Mouse (Mus musculus) ES-E14 (cell line): ENCODE data around the gene Hoxd12. TPM values are rescaled to one million over a fixed set of nuclear protein-coding genes. Genes with fewer than 3 reads are reported as not detected.

Experiments
- DNase-seq: peaks from one replicate; pipeline ENCODE4 v3.0.0-alpha.2; 2013; ENCODE audit warnings: low read depth, low spot score
- H3K27ac ChIP-seq: 2 replicates; pipeline ENCODE4 v1.5.1; 2012; ENCODE audit warnings: low read depth, mild to moderate bottlenecking, low read length, moderate library complexity, mixed read lengths; ENCODE audit not compliant: poor library complexity, insufficient read depth, severe bottlenecking
- H3K36me3 ChIP-seq: 2 replicates; pipeline ENCODE4 v1.6.1; 2012; ENCODE audit warnings: mild to moderate bottlenecking, low read length, moderate library complexity, mixed read lengths; ENCODE audit not compliant: control insufficient read depth, poor library complexity, insufficient read depth, severe bottlenecking
- H3K4me1 ChIP-seq, 2 experiments: fragments of 150-350 bp in 1 of 2; sonication (generic) in 1 of 2; 2 replicates each; pipeline ENCODE4 v1.6.1; 2012; ENCODE audit warnings: low read length in 2 of 2, mild to moderate bottlenecking in 1 of 2, mixed read lengths in 1 of 2; ENCODE audit not compliant: control insufficient read depth in 2 of 2, insufficient read depth in 2 of 2, poor library complexity in 1 of 2
- H3K4me3 ChIP-seq, 2 experiments: fragments of 150-350 bp in 1 of 2; sonication (generic) in 1 of 2; 2 replicates each; pipeline ENCODE4 v1.5.1; 2012; ENCODE audit warnings: low read length in 2 of 2, low read depth in 1 of 2, mild to moderate bottlenecking in 1 of 2, mixed read lengths in 1 of 2; ENCODE audit not compliant: insufficient read depth in 1 of 2, poor library complexity in 1 of 2, severe bottlenecking in 1 of 2
- H3K9ac ChIP-seq: 2 replicates; pipeline ENCODE4 v1.6.1; 2012; ENCODE audit warnings: low read depth, mild to moderate bottlenecking, low read length, mixed read lengths; ENCODE audit not compliant: poor library complexity, insufficient read depth, severe bottlenecking
- H3K9me3 ChIP-seq: fragments of 150-350 bp; sonication (generic); 2 replicates; pipeline ENCODE4 v1.6.1; 2012; ENCODE audit warnings: low read depth, mild to moderate bottlenecking, low read length; ENCODE audit not compliant: control insufficient read depth, insufficient read depth
- CHD2 ChIP-seq: IDR thresholded peaks from 2 replicates; pipeline ENCODE4 v1.6.1; 2014; ENCODE audit warnings: mild to moderate bottlenecking, low read depth, low read length, inconsistent platforms
- HCFC1 ChIP-seq: IDR thresholded peaks from 2 replicates; pipeline ENCODE4 v1.6.1; 2012; ENCODE audit warnings: low read length, inconsistent platforms, borderline replicate concordance; ENCODE audit not compliant: insufficient read depth
- MAFK ChIP-seq: IDR thresholded peaks from 2 replicates; pipeline ENCODE4 v1.6.1; 2014; ENCODE audit warnings: mild to moderate bottlenecking, low read depth, low read length, inconsistent platforms; ENCODE audit not compliant: insufficient read depth
- ZC3H11A ChIP-seq: IDR thresholded peaks from 2 replicates; pipeline ENCODE4 v1.6.1; 2012; ENCODE audit warnings: low read depth, mild to moderate bottlenecking, inconsistent platforms, low read length, borderline replicate concordance
- ZNF384 ChIP-seq: IDR thresholded peaks from 2 replicates; pipeline ENCODE4 v1.6.1; 2012; ENCODE audit warnings: low read depth, low read length, inconsistent platforms
- in situ Hi-C, 2 experiments: fragments of 600-800 bp; cut with MboI; formaldehyde crosslinking; loops; one replicate each; pipeline ENCODE4 v1.15.1; 2025; ENCODE audit warnings: low sequenced_read_pairs in 2 of 2, inconsistent platforms in 1 of 2; ENCODE audit not compliant: unreplicated experiment in 2 of 2
- total RNA-seq: library from RNA; depleted of rRNA; stranded (reverse); fragments of 300-350 nt; gene quantifications from 2 replicates; pipeline ENCODE4 v1.2.3, GENCODE M21; 2012

The Hoxd12 gene
- total RNA-seq, 1 experiment = not detected

DNA sequence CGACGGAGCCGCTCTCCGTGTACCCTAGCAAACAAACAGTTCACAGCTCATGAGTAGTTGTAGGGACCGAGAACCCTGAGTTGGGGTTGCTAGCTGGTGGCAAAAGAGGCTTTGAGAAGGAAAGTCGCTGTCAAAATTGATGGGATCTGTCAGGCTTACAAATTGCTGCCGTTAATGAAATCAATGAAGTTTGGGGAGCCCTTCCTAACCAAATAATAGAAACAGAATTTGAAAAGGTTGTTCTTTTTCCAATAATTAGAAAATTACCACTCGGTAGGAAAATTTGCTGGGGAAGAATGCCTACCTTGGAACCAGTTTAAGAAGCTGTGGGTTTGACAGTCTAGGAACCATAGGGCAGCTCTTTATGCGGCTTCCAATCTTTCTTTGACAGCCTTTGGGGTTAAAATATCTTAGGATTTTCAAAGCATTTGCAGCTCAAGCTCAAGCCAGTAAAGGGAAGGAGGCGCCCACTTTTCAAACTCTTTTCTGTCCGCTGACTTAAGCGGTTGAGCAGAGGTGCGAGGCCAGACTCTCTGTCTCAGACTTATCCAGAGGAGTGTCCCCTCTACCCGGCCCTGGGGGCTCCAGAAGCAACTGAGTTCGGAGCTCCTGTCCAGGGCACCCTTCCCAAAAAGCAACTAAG is 16.7 kb upstream of the Hoxd12 start:
- in situ Hi-C loops = loop anchor here (25.0 kb wide), 2 partner anchors 596 to 1096 kb away; no protein-coding TSS in a partner anchor
- TF ChIP-seq HCFC1 = no peak
- no peak for TF ChIP-seq MAFK
- TF ChIP-seq CHD2 = no peak
- TF ChIP-seq ZNF384 = no peak
- TF ChIP-seq ZC3H11A = no peak
- H3K27ac ChIP-seq = no peak overlapping the region
- peaks cover 0 to 2% of the 10 kb centered on the region in 2 experiments; a peak in 1 of 4 replicates for H3K4me1 ChIP-seq
- no peaks in the 10 kb centered on the region for H3K9me3 ChIP-seq
- no peaks in the 10 kb centered on the region for H3K36me3 ChIP-seq
- H3K9ac ChIP-seq = no peak overlapping the region
- peak overlapping the region in 1 of 2 experiments; percentile 8; a peak in 2 of 4 replicates for H3K4me3 ChIP-seq
- no peak for DNase-seq

DNA sequence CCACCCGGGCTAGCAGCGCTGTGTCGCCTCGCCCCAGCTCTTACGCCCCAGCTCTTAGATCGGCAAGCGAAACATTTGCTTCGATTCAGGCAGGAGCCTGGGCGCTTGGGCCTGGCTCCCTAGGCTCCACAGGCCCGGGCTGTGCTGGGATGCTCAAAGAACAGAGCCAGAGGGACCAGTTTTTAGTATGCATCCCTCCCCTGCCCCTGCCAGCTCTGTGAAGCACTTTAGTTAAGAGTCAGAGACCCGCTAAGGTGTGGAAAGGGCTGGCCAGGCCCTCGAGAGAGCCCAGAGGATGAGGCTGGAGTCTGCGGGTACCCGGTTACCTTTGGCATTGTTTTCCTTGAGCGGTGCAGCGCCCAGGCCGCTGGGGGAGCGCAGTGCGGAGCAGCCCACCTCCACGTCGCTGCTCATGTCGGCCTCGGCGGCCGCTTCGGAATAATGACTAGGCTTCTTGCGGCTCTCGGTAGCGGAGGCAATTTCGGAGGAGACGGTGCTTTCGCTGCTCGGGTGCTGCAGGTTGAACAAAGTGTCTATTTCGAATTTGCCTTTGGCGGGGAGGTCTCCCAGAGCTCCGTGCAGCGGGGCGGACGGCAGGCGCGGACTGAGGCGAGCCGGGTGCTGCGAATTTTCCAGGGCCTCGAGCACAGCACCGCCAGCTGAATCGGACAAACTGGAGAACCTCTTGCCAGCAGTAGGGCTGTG is 16.0 kb upstream of the Hoxd12 start:
- no peak overlapping the region for H3K27ac ChIP-seq
- no peak overlapping the region for H3K9ac ChIP-seq
- in situ Hi-C loops = loop anchor here (25.0 kb wide), 2 partner anchors 597 to 1097 kb away; no protein-coding TSS in a partner anchor
- TF ChIP-seq ZNF384 = no peak
- TF ChIP-seq ZC3H11A = no peak
- no peak for TF ChIP-seq MAFK
- TF ChIP-seq HCFC1 = no peak
- TF ChIP-seq CHD2 = no peak
- no peaks in the 10 kb centered on the region for H3K36me3 ChIP-seq
- no peaks in the 10 kb centered on the region for H3K9me3 ChIP-seq
- DNase-seq = no peak
- H3K4me1 ChIP-seq = peaks cover 0 to 2% of the 10 kb centered on the region in 2 experiments; a peak in 1 of 4 replicates
- H3K4me3 ChIP-seq = no peak overlapping the region

DNA sequence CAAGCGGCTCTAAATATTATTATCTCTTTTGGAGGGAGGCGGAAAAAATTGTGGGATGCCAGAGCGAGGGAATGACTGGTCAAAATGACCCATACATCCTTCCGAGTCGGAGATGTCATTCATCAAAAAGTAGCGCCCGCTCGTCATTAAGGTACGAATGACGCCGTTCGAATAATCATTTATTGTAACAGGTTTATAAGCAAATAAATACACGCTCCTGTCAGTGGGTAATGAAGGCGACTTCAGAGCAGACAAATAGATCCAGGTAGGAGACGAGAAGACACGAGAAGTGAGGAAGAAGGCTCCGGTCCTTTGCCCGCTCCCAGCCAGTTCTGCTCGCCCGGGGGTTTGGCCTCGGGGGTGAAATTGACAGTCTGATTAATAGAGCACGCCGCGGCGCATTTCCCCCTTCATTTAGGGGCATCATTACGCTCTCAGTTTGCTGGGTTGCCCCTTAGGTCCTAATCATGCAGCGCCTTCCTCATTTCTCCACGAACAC is 15.3 kb upstream of the Hoxd12 start, which contains the start of gene Evx2:
TSS of gene Evx2 (minus strand) at position 51 of the 499 bp plus-strand sequence.
- Histone ChIP-seq H3K4me3 (no peak within 1 kb of the TSS), H3K4me1 (peaks cover 0 to 2% of the 10 kb centered on the region in 2 experiments; a peak in 1 of 4 replicates), H3K27ac (no peak within 1 kb of the TSS), H3K9me3 (no peaks in the 10 kb centered on the region), H3K36me3 (no peaks in the 10 kb centered on the region), H3K9ac (no peak within 1 kb of the TSS)
- TF ChIP-seq HCFC1 (no peak), ZNF384 (no peak), MAFK (no peak), CHD2 (no peak), ZC3H11A (no peak)
- no peak for DNase-seq
- in situ Hi-C loops = loop anchor here (10.0 to 25.0 kb wide), 3 partner anchors 597 to 1385 kb away; partner anchors contain the start of gene Sp9 (in 1 of the 2)

DNA sequence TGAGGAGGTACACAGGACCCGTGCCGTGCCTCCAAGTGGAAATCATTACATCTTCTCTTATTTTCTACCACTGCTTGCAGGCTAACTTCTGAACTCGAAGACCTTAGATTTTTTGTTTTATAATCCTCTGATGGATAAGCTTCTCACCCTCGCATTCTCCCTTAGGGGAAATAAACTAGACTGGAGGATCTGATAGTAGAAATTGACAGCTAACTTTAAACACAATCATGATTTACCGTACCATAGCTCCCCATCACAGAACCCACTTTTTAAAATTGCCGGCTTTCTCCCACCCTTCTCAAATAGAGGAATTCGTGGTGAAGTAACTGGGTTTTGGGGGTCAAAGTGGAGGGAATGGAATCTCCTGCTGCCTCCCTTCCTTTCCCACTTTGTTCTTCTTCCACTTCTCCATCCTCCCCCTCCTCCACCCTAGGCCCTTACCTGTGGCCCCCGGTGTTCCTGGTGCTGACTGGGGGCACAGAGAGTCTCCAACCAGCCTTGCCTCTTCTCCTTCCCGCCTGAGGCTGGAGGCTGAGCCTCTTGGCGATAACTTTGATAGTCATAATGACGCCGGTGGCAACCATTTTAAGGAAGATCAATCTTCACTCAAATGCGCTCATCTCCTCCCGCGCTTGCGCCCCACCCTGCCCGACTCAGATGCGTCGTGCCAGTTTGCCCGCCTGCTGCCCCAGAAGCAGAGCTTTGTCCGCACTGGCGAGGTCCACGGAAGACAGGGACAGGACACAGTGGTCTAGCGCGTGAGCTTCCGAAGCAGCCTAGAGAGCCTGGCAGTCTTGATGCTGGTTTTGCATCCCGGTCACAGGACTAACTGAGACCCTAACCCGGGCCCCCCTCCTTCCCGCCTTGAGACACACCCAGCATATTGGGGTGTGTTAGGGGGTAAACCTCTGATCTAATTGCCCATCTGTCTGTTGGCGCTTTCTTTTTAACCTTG is 14.1 kb upstream of the Hoxd12 start:
- in situ Hi-C loops = loop anchor here (10.0 to 25.0 kb wide), 3 partner anchors 598 to 1386 kb away; partner anchors contain the start of gene Sp9 (in 1 of the 2)
- Histone ChIP-seq H3K27ac (no peak overlapping the region), H3K9me3 (no peaks in the 10 kb centered on the region), H3K4me3 (no peak overlapping the region), H3K36me3 (no peaks in the 10 kb centered on the region), H3K9ac (no peak overlapping the region), H3K4me1 (peaks cover 0 to 2% of the 10 kb centered on the region in 2 experiments; a peak in 1 of 4 replicates)
- DNase-seq = no peak
- TF ChIP-seq ZC3H11A (no peak), MAFK (no peak)
